Mouse (Mus musculus): ENCODE measurements around the gene Fbxw4.

DNA sequence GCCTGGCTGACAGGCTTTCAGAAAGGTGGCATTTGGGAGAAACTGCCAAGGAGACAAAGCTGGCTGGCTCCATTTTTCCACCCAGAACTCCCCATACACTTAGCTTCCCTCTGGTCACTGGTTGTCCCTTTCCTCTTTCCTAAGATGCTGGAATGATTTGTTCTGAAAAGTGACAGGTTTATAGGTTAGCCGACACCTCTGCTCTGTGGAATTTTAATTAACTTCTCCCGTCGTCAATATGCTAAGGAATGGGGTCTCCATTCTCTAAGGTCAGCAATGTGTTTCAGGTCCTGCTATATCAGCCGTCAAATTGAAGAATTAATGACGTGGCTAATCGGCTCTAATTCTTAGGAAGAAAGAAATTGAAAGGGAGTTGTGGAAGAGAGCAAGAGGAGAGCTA, 31.5 kb downstream of the Fbxw4 start:
- TF ChIP-seq POLR2A (IDR thresholded peaks at IDR 0.05; ENCODE audit: insufficient read depth, low read depth, low read length) (no peak), EP300 (IDR thresholded peaks at IDR 0.05; ENCODE audit: insufficient read depth, low read depth, low read length) (no peak), CTCF (IDR thresholded peaks at IDR 0.05) (no peak)

Data from heart, adult 2 months (tissue).